Comparison of ENCODE assay signal across 25 mouse cellular contexts in genomic region chr17:5756065-5756464, GRCm38 (mm10).
DNase-seq lines count a peak whose midpoint lies in the region; ATAC-seq and TF ChIP-seq lines count a peak whose summit lies in the region.
"Had no signal": no experiment of that assay in that cellular context is flagged by ENCODE, and none has a peak within 500 bp of the region (broad histone marks: within the 10 kb centered on the region; RNA-seq: fewer than 3 reads in every experiment).

No protein-coding gene starts in this region.

- H3K27ac ChIP-seq in thymus, adult 2 months (ENCODE audit: control insufficient read depth, insufficient read depth, low read length): no peak overlapping the region
- H3K27ac ChIP-seq in forebrain, embryonic 15.5 days (replicated peaks): no peak overlapping the region
- H3K27ac ChIP-seq: embryonic facial prominence, embryonic 15.5 days; forebrain, embryonic 10.5 days; heart, adult 2 months; heart, embryonic 15.5 days; hindbrain, embryonic 13.5 days; hindbrain, postnatal 0 days had no signal

- no peak for TF ChIP-seq POLR2A in thymus, adult 2 months (IDR thresholded peaks at IDR 0.05; ENCODE audit: control insufficient read depth, extremely low read depth, insufficient read depth, low read length, poor library complexity)

- 7% methylated on average over 5 of the region's 5 CpGs for WGBS in thymus, adult 2 months
- 70% methylated on average over 5 of the region's 5 CpGs for WGBS in forebrain, embryonic 15.5 days

- no peak overlapping the region for H3K9ac ChIP-seq in forebrain, embryonic 15.5 days (replicated peaks)
- H3K9ac ChIP-seq: embryonic facial prominence, embryonic 15.5 days; forebrain, postnatal 0 days; heart, embryonic 15.5 days; hindbrain, embryonic 13.5 days had no signal

- TF ChIP-seq CTCF in thymus, adult 2 months (IDR thresholded peaks at IDR 0.05; ENCODE audit: borderline replicate concordance, control insufficient read depth, extremely low read depth, insufficient read depth, low read length, poor library complexity): no peak

- no peaks in the 10 kb centered on the region for H3K36me3 ChIP-seq in thymus, adult 2 months (ENCODE audit: control insufficient read depth, insufficient read depth, low read length)
- H3K36me3 ChIP-seq in forebrain, embryonic 15.5 days: no peaks in the 10 kb centered on the region
- H3K36me3 ChIP-seq: embryonic facial prominence, embryonic 15.5 days; forebrain, embryonic 10.5 days; heart, embryonic 15.5 days; hindbrain, embryonic 13.5 days had no signal

- DNase-seq in thymus, adult 2 months: peak; percentile 27
- DNase-seq in thymus, adult 18-20 months: no peak
- DNase-seq in thymus, postnatal 0 days (ENCODE audit: low spot score): peak; percentile 66
- peak; percentile 44 for DNase-seq in thymus, postnatal 4 days
- no peak for DNase-seq in cerebellum, adult 18-20 months
- DNase-seq in layer of hippocampus, adult 9-11 months: no peak
- DNase-seq: adrenal gland, adult 2 months; adrenal gland, postnatal 25 days; cerebellum, adult 2 months; cerebellum, postnatal 10 days; embryo, embryonic 11 days; forebrain, postnatal 0 days; gastrocnemius, postnatal 14 days; heart, adult 2 months; heart, postnatal 14 days had no signal

- H3K4me3 ChIP-seq in thymus, adult 2 months (ENCODE audit: control insufficient read depth, insufficient read depth, low read length): no peak overlapping the region
- H3K4me3 ChIP-seq in forebrain, embryonic 15.5 days: no peak overlapping the region
- H3K4me3 ChIP-seq: embryonic facial prominence, embryonic 15.5 days; erythroblast, embryonic 14.5 days; forebrain, embryonic 10.5 days; heart, adult 2 months; heart, embryonic 15.5 days; hindbrain, embryonic 13.5 days had no signal

- no peaks in the 10 kb centered on the region for H3K27me3 ChIP-seq in thymus, adult 2 months (ENCODE audit: control insufficient read depth, insufficient read depth, low read length)
- H3K27me3 ChIP-seq in forebrain, embryonic 15.5 days: peaks cover 5% of the 10 kb centered on the region; the same call in 1 of the 2 replicates
- H3K27me3 ChIP-seq: Patski had no signal

- ATAC-seq in activated CD4-positive, CD25-positive, alpha-beta regulatory T cell, adult 4 months: peak; percentile 51
- ATAC-seq in forebrain, embryonic 15.5 days (replicated peaks): no peak
- ATAC-seq: forebrain, postnatal 0 days; hindbrain, postnatal 0 days; Patski had no signal

- peaks cover 5% of the 10 kb centered on the region; the same call in 1 of the 2 replicates for H3K4me1 ChIP-seq in thymus, adult 2 months (replicated peaks; ENCODE audit: control insufficient read depth, insufficient read depth, low read length)
- H3K4me1 ChIP-seq in forebrain, embryonic 15.5 days: peaks cover 11% of the 10 kb centered on the region

- H3K9me3 ChIP-seq in forebrain, embryonic 15.5 days: no peaks in the 10 kb centered on the region
- H3K9me3 ChIP-seq: embryonic facial prominence, embryonic 15.5 days; forebrain, embryonic 10.5 days; heart, embryonic 15.5 days; hindbrain, embryonic 13.5 days had no signal

- H3K4me2 ChIP-seq in forebrain, embryonic 15.5 days (replicated peaks): no peak overlapping the region
- H3K4me2 ChIP-seq: embryonic facial prominence, embryonic 15.5 days; heart, embryonic 11.5 days; heart, embryonic 15.5 days; hindbrain, embryonic 13.5 days had no signal

Comparison
In these comparisons a context has a peak if more than half of its experiments do, and no peak if none do; other contexts are left out.
1. DNase-seq: peak in thymus, adult 2 months (single experiment), thymus, postnatal 0 days (single experiment) and thymus, postnatal 4 days (single experiment); none in thymus, adult 18-20 months (0 of 2), cerebellum, adult 18-20 months (0 of 2) and layer of hippocampus, adult 9-11 months (single experiment).